Mouse (Mus musculus) lung, adult 2 months (tissue): ENCODE results near the gene Tprn. TPM values are rescaled to one million over a fixed set of nuclear protein-coding genes. Genes with fewer than 3 reads are reported as not detected.

Experiments
- DNase-seq: peaks from one replicate; pipeline ENCODE4 v3.0.0; 2022
- H3K4me1 ChIP-seq: fragments of 200-500 bp; 2 replicates; pipeline ENCODE4 v1.6.1; 2011; ENCODE audit warnings: low read length; ENCODE audit not compliant: control insufficient read depth, insufficient read depth
- H3K4me3 ChIP-seq: fragments of 200-500 bp; replicated peaks from 2 replicates; pipeline ENCODE3; 2011; ENCODE audit warnings: low read depth, mild to moderate bottlenecking, control low read depth, low read length; ENCODE audit errors: extremely low read depth
- CTCF ChIP-seq: fragments of 200-500 bp; IDR thresholded peaks from 2 replicates; pipeline ENCODE4 v1.5.1; 2011; ENCODE audit warnings: mild to moderate bottlenecking, low read length, control low read depth; ENCODE audit not compliant: insufficient read depth
- POLR2A ChIP-seq: fragments of 200-500 bp; IDR thresholded peaks from 2 replicates; pipeline ENCODE4 v1.6.1; 2011; ENCODE audit warnings: low read depth, mild to moderate bottlenecking, control low read depth, low read length, borderline replicate concordance; ENCODE audit errors: extremely low read depth
- WGBS: fragments of 180-500 bp; shearing (Covaris S2); methylation state at CpG from one replicate; pipeline ENCODE4 v1.1.7; 2018; 5-methylcytosine and 5-hydroxymethylcytosine counted together
- polyA plus RNA-seq: library from polyadenylated mRNA; depleted of rRNA; stranded (reverse); fragments of >200 nt; gene quantifications from 2 replicates; pipeline ENCODE4 v1.2.3, GENCODE M21; 2012

The Tprn gene
- polyA plus RNA-seq, 1 experiment: 24.3 TPM

DNA sequence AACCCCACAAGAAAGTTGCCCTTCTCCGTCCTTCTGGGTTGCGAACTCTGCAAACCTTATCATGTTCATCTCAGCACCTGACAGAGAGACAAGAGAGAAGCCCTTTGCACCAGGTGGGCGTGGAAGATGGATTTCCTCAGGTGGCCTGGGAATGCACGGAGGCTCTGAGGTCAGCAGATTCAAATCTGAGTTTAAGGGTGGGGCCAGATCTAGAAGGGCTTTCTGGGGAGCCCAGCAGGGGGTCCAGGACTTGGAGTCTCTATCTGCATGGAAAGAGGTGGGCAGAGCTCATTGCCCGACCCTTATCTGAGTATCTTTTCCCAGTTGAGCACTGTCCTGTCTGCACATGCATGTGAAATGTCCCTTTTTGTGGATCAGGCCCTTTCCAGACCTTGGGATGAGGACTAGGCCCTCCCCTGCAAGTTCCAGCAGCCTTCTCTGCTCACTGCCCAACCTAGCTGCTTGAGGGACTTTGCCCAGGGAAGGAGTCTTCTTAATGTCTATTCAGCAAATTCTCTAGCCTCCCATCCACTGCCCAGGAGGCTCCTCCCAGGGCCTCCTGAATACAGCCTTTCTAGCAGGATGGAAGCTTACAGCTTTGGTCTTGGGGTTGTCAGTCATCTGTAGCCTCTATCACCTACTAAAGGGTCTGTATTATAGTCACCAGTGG lies 27.7 kb upstream of the Tprn start:
- Histone ChIP-seq H3K4me3 (no peak overlapping the region), H3K4me1 (0 out of 2 replicates have a peak, but pooled peaks cover 2% of the 10 kb centered on the region)
- DNase-seq: no peak
- TF ChIP-seq POLR2A (no peak), CTCF (no peak)
- WGBS: 55% methylated on average over 5 of the region's 5 CpGs

- TF ChIP-seq POLR2A: no peak
- no peak for TF ChIP-seq CTCF
- WGBS: 30% methylated on average over 8 of the region's 8 CpGs
- Histone ChIP-seq H3K4me3 (no peak within 1 kb of the TSS), H3K4me1 (peaks cover 5% of the 10 kb centered on the region)
- no peak for DNase-seq
Observed at GRCm38 (mm10) chr2:25236614-25237013, 25.8 kb upstream of the Tprn start, which contains the start of gene Rnf224. TSS of gene Rnf224 (minus strand) at chr2:25236787.

DNA sequence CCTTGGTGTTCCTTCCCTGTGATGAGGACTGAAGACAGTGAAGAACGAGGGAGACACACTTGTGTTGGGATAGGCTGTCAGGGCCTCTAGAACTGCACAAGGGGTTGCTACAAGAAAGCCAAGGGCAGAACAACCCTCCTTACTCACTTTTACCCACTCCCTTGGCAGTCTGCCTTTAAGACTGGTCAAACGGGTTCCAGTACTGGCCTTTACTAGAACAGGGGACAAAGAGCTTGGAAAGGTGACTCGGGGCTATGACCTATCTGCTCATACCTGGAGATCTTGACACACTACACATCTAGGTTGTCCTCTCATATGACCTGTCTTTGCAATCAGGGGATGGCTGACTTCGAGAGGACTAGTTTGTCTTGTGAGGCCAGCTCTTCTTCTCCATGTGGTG lies 24.9 kb upstream of the Tprn start:
- TF ChIP-seq POLR2A (no peak), CTCF (no peak)
- 44% methylated on average over 4 of the region's 4 CpGs for WGBS
- Histone ChIP-seq H3K4me3 (no peak overlapping the region), H3K4me1 (peaks cover 6% of the 10 kb centered on the region)
- peak; percentile 64 for DNase-seq

DNA sequence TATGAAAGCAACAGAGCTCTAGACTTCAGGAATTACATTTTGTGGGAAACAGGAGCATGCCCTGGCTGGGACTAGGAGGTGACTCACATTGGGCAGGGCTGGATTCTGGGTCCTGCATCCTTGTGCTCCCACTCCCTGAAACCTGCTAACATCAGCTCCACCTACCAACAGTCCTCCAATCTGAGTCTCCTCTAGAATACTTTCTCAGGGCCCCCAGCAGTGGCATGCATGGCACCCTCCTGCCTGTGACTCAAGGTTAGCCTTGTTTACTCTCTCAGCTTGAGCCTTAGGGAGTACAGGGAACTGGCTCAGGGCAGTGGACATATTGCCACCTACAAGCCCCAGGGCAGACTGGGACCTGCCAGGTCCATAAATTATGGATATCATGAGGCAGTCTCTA lies 24.3 kb upstream of the Tprn start:
- no peak for TF ChIP-seq CTCF
- TF ChIP-seq POLR2A: no peak
- Histone ChIP-seq H3K4me1 (peaks cover 6% of the 10 kb centered on the region), H3K4me3 (no peak overlapping the region)
- no peak for DNase-seq

DNA sequence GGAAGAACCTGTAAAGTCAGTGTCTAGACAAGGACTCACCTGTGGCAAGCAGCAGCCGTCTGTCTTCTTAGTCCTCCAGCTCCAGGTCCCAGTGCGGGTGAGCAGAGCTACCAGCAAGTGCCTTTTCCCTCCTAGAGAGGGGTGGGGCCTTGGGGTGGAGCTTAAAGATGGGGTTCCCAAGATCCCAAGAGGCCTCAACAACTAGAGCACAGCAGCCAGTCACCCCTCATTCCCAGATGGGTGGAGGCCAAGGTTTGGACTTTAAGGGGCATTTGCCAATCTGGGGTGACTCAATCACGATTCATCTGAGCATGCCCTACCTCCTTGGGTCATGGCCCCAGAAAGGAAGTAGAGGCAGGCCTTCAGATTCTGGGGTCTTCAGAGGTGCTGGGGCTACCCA lies 22.7 kb upstream of the Tprn start:
- H3K4me1 ChIP-seq: peaks cover 6% of the 10 kb centered on the region
- 75% methylated on average over 3 of the region's 3 CpGs for WGBS
- no peak for TF ChIP-seq POLR2A
- no peak for TF ChIP-seq CTCF
- no peak overlapping the region for H3K4me3 ChIP-seq
- DNase-seq: no peak

- no peak for TF ChIP-seq CTCF
- TF ChIP-seq POLR2A: no peak
- DNase-seq: no peak
- Histone ChIP-seq H3K4me1 (peaks cover 6% of the 10 kb centered on the region), H3K4me3 (no peak overlapping the region)
- 63% methylated on average over 8 of the region's 8 CpGs for WGBS
Observed at GRCm38 (mm10) chr2:25240310-25240709, 22.1 kb upstream of the Tprn start.

- Histone ChIP-seq H3K4me3 (peak overlapping the region; percentile 42), H3K4me1 (peaks cover 6% of the 10 kb centered on the region)
- no peak for TF ChIP-seq CTCF
- peak; percentile 38; the same call in 1 of the 2 replicates for TF ChIP-seq POLR2A
- 1% methylated on average over 29 of the region's 29 CpGs for WGBS
- peak; percentile 63 for DNase-seq
Observed at GRCm38 (mm10) chr2:25240723-25241437, 21.5 kb upstream of the Tprn start.

DNA sequence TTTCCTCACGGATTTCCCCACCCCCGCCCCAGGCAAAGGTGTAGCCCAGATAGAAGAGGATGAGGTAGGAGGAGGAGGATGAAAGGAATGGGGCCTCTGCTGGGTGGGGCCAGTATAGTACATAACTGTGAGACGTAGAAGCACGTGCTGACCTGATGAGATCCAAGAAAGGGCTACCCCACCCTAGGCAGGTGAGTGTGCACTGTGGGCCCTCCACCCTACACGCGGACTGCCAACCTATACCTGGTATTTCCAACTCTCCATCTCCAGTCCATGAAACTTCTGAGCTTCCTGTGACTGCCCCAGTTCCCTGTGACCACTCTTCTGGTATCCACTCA lies 21.0 kb upstream of the Tprn start:
- DNase-seq: no peak
- TF ChIP-seq POLR2A (no peak), CTCF (no peak)
- 16% methylated on average over 6 of the region's 6 CpGs for WGBS
- no peak overlapping the region for H3K4me3 ChIP-seq
- H3K4me1 ChIP-seq: peaks cover 6% of the 10 kb centered on the region

DNA sequence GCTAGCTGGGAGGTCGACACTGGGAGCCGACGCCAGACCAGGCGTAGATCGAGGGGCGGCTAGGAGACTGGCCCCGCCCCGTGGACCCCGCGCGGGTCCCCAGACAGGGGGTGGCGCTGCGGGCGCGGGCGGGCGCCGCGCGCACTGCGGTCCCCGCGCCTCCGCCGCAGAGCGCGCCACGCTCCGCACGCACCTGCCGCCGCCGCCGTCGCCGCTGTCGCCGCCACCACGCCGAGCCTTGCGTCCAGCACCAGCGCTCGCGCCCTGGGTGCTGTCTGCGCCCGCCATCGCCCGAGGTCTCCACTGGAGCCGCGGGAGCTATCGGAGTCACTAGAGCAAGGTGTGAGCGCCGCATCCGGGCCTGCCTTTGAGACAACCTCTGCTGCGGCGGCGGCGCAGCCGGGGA lies 20.3 kb upstream of the Tprn start, which contains the start of the genes Rnf208 and Cysrt1:
Gene Rnf208, plus strand, starts transcription at position 155 of the 406 bp plus-strand sequence.
Gene Cysrt1, minus strand, starts transcription at position 352 of the 406 bp plus-strand sequence.
- Histone ChIP-seq H3K4me1 (peaks cover 6% of the 10 kb centered on the region), H3K4me3 (peak within 1 kb of the TSS; percentile 42)
- TF ChIP-seq CTCF (no peak), POLR2A (no peak)
- DNase-seq: no peak
- WGBS: under 1% methylated on average over 57 of the region's 59 CpGs

DNA sequence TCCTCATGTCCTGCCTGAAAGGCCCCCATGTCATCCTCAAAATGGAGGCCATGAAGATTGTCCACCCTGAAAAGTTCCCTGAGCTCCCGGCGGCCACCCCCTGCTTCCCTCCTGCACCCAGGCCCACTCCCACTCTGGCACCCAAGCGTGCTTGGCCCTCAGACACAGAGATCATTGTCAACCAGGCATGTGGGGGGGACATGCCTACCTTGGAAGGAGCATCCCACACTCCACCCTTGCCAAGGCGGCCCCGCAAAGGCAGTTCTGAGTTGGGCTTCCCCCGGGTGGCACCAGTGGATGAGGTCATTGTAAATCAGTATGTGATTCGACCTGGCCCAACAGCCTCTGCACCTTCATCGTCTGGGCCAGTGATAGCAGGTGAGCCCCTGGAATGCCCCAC lies 19.1 kb upstream of the Tprn start:
- TF ChIP-seq CTCF (no peak), POLR2A (no peak)
- WGBS: 69% methylated on average over 8 of the region's 8 CpGs
- Histone ChIP-seq H3K4me1 (peaks cover 4% of the 10 kb centered on the region), H3K4me3 (no peak overlapping the region)
- no peak for DNase-seq
